Mouse (Mus musculus) heart, postnatal 10 days (tissue): ENCODE measurements around the gene Txlng. TPM values are rescaled to one million over a fixed set of nuclear protein-coding genes. Genes with fewer than 3 reads are reported as not detected.

ENCODE experiments used
- DNase-seq, 2 experiments: peaks; one replicate each; pipeline ENCODE4 v3.0.0; 2021
- intact Hi-C: fragments of 180-260 bp; cut with DNase I; formaldehyde crosslinking; loops from one replicate; pipeline ENCODE4 v1.15.1; 2025
- microRNA-seq, 2 experiments: library from miRNA; unstranded; fragments of <30 nt; microRNA quantifications; one replicate each; pipeline ENCODE4 v1.2.0; 2022
- total RNA-seq, 2 experiments: library from RNA; stranded (reverse); gene quantifications; 2 replicates each; pipeline ENCODE4 v1.2.3; 2021

Txlng gene
- total RNA-seq, 2 experiments from 2014 or later: 8.9 to 10.1 TPM

DNA sequence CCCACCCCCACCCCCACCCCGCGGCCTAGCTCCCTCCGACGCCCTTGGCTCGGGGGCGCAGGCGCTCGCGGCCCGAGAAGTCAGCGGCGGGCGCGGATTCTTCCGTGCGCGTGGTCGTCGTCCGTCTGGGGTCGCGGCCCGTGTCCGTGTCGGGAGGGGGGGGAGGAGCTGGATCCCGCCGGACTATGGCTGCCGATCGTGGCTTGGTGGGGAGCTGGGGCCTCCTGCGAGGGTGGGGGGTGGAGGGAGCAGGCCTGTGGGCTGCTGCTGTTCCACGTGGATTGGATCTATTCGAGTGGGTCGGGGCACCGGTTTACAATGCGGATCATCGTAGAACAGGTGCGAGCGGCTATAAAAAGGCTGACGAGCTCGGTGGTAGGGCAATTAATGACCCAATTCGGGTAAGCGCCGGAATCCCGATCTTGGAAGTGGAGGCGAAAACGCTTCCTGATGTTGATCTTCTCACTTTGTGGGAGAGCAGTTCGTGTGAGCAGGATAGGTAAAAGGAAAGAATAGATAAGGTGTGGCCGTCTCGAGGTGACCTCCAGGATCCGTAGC, 68.2 kb downstream of the Txlng start:
- DNase-seq: peak; percentile 35 to 43
- intact Hi-C loops: loop anchor here (2.0 to 5.0 kb wide), 2 partner anchors 26 to 44 kb away; no protein-coding TSS in a partner anchor

DNA sequence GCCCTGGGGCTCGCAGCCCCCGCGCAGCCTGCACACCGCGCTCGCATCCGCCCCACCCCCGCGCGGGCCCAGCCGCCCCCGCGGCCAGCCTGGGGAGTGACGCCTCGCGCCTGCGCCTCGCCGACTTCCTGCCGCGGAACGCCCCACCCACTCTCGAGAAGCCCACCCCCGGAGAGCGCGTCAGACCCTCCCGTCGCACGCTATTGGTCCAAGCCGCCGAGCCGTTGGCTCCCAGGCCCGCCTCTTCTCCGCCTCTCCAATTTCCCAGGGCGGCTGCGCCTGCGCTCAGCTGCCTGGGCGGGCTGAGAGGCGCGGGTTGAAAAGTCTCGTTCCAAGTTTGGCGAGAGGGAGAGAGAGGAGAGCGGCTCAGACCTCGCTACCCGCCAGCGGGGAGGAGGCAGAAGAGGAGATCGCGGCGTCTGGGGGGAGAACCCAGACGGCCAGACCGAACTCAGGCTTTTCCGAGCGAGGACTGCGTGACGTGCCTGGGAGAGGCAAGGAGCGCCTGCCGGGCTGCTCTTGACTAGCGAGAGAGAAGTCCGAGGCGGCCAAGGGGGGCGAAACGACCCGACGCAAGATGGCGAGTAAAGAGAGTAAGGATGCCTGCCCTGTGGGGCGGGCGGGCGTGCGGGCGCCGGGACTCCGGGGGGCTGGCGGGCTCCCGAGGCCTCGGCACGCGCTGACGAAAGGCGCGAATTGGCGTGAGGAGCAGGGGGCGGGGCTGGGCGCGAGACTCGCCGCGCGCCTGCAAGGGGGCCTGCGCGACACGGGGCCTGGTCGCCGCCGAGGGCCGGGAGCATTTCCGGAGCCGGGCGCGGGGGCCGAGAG, 68.9 kb downstream of the Txlng start, which contains the start of gene Rbbp7:
TSS of gene Rbbp7 (plus strand) at position 288 of the 828 bp plus-strand sequence.
- intact Hi-C loops: loop anchor here (2.0 to 5.0 kb wide), 2 partner anchors 26 to 43 kb away; no protein-coding TSS in a partner anchor
- peak; percentile 91 to 94 for DNase-seq

DNA sequence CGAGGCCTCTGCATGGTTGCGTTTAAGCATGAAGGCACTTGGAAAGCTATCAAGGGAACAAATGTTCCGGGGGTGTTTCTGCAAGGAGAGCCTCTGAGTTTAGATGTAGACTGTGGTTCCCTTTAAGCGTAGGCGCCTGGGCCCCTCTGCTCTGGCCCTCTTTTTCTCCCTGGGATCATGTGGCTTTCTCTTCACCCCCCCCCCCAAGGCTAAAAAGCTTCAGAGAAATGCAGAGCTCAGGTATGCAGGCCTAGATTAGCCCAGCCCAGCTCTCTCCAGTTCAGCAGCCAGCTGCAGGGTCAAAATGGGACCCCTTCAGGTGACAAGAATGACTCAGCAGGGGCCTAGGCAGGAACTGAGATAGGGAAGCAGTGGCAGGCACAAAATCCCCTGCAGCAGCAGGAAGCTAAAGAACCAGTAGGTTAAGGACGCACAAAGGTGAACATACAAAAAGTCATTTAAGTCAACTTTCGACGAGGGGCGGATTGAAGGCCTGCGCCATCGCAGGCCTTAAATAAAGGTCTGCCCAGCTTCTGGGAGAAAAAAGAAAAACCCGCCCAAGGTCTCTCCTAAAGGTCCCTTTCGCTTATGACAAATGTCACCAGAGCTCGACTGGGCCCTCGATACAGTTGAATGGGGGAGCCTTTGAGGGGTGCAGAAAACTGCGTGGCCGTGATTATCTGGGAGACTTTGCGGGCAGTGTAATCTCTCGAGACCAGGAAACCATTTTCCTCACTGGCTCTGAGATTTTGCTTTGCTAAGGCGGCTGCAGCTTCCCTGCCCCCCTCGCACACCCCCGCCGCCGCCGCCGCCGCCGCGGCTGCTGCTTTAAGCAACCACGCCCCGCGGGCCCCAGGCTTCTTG, 69.8 kb downstream of the Txlng start:
- intact Hi-C loops: loop anchor here (2.0 to 5.0 kb wide), 2 partner anchors 25 to 42 kb away; no protein-coding TSS in a partner anchor
- DNase-seq: peak in 1 of 2 experiments; percentile 37

DNA sequence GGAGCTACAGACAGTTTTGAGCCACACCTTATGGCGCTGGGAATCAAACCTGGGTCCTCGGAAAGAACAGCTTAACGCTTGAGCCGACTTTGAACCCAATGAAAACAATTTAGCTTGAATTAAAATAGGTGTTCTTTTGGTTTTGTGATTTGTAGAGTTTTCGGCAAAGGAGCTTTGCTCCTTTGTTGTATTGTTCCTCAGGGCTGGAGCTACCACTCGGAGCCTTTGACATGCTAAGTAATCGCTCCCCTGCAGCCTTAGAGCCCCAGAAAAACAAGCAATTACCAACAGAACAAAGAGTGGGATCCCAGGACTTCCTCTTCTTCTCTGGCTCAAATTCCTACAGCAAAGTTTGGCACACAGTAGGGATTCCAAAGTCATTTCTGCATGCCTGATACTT, 73.2 kb downstream of the Txlng start:
- DNase-seq: no peak
- intact Hi-C loops: no loop called here

DNA sequence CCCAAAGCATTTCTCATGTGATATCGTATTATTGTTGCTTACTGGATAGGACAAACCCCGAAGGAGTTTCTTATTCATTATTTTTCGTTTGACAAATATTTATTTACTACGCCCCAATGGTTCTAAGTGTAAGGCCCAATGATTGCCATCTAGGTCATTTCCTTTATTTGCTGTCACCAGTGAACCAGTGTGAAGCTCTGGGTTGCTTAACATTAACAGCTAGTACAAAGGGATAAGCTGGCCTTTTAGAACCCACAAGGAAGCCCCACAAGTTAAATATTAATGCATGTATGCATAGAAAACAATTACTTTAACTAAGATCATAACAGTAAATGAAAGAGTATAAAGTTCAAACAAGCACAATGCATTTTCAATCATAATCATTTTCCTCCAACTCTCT, 74.9 kb downstream of the Txlng start:
- intact Hi-C loops: no loop called here
- no peak for DNase-seq

DNA sequence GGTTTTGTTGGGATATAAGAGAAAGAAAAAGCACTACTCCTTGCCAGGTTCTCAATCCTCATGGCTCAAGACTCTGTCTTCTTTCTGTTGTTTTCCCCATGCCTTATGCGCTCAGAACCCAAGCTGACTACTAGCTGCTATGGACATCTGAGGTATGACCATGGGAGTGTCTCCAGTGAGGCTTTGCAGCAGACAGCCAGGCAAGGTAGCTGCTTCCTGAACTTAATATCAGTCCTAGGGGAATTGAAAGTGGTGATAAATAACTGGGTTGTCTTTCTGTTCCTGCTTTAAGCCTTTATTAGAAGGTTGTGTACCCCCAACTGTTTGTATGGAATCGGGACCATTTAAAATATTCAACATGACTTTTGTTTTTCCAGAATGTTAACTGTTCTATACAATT, 76.8 kb downstream of the Txlng start:
- intact Hi-C loops: no loop called here
- no peak for DNase-seq

DNA sequence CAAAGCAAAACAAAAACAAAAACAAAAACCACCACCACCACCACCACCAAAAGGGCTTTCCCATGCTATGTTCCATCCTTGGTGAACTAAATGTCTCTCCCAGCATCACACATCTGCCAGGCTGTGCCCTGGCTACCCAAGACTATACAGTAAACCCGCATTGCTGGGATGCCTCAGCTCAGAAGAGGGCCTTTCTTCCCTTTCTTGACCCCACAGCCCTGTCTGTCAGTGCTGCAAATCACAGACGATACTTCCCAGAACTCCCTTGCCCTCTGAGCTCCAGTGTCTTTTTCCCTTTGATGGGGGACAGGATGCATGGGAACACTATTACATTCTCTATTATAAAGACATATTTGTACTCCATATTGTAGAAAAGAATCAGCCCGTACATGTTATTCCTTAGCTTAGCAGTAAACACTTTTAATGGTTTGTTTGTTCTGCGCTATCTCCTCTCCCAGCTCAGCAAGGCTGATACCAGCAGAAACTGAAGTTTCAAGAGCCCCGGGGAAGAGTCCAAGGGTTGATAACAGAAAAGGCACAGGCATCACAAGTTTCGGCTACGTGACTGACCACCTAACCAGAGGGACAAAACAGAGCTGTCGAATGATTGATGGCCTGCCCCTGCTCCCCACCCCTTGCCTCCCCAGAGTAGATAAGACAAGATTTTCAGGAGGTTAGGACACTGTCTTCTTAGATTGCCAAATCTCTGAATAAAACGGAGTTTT, 80.4 kb downstream of the Txlng start:
- DNase-seq: no peak
- intact Hi-C loops: no loop called here

DNA sequence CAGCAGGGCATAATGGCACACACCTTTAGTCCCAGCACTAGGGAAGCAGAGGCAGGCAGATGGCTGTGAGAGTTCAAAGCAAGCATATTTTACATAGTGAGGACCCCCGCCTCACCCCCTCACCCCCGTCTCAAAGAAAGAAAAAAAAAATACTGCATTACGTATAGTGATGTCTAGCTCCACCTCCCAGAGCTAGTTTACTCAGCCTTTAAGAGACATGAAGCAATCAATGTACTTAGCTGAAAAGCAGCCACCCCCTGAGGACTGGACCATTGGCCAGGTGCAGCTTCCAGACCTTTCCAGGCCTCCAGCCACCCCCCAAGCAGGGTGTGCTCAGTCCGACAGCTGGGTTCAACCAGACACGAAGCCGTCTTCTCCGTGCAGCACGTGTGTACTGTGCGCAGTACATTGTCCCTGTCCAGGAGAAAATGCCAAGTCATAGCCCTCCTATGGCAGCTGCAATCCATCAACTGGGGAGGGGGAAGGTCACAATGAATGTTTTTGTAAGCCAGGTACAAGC, 93.1 kb downstream of the Txlng start:
- peak in 1 of 2 experiments; percentile 17 for DNase-seq
- intact Hi-C loops: no loop called here

DNA sequence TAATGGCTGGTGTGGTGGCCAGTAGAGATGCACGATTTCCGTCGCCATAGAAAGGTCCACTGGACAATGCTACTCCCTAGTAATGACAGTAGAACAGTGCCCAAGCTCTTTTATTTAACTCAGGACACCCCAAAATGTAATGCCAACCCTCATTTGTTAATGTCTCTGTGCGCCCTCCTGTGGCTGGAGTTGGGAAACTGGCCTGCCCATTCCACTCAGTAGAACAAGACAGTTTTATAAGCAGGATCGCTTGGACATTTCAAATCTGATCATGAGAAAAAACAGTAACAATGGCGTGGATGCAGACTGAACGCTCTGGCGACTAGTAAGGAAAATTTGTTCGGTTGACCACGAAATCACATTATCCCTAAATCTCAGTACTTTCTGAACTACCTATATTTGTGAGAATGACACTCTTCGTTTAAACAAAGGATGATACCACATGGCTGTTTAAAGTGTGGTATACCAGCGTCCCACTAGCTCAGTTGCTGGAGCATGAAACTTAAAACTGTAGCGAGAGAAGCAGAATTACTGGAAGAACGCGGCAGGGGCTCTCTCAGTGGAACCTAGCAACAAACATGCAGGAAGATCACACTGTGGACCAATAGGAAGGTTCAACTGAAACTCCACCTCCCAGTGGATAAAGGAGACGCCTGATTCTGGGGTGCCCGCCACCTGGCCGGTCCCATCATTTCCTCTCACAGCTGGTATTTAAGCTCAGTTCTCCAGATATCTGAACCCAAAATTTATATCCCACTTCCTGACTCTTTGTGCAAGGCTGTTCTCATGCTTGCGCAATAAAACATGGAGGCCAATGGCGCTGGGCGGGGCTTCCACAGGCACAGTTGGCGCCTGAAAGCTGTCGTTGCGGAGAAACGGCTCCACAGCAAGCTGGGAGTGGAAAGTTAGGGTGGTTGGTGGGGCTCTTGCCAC, 94.0 kb downstream of the Txlng start:
- intact Hi-C loops: loop anchor here (2.0 kb wide), 1 partner anchor 26 kb away; the partner anchor contains the start of gene Rbbp7
- peak; percentile 69 to 71 for DNase-seq

DNA sequence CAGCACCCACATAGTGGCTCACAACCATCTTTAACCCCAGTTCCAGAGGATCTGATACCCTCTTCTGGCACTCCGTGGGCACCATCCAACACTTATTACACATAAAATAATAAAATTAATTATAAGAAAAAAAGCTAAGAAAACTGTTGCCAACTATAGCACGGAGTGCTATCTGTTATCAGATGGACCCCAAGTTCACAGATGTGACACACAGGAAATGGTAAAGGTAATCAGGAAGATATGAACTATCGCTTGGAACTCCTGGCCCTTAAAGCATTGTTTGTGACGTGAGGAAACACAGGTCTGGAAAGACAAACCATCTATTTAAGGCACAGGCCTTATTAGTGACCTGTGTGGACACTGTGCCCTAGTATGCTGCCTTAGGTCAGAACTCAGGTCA, 99.2 kb downstream of the Txlng start:
- intact Hi-C loops: no loop called here

More for the DNA sequence above, 99.2 kb downstream of the Txlng start:
- DNase-seq: no peak

Small RNA genes within 50 kb of the gene (microRNA-seq; reads per million reads assigned to microRNA genes)
- gene Mir3473a: 0 reads per million in 2 experiments

Other genes starting within 250 kb of the Txlng start
- gene Reps2, start 185.8 kb downstream of the Txlng start, total RNA-seq: 1 to 10 TPM in 1 of 2 experiments, under 1 TPM in 1; 0.79 to 1.2 TPM
- gene Rbbp7, start 69.1 kb downstream of the Txlng start, total RNA-seq: 100 to 1,000 TPM; 208 to 210 TPM
- 10 to 100 TPM; 38.6 to 41.8 TPM for gene Syap1, start 59.0 kb upstream of the Txlng start, total RNA-seq
- 10 to 100 TPM; 30.6 to 30.7 TPM for gene Ctps2, start 71.8 kb upstream of the Txlng start, total RNA-seq
- not detected for gene S100g, start 135.1 kb upstream of the Txlng start, total RNA-seq